Mouse (Mus musculus) intestine, postnatal 0 days (tissue): ENCODE measurements at regions not wholly inside any gene's neighbourhood (a gene's known extent, or its start where the extent isn't known, plus 50 kb on each side); places are given as distances from the start of the nearest gene placed in this dataset.

Experiments used
- ATAC-seq: fragments of 200-750 bp; cut with Nextera tagmentation; 2 replicates; pipeline ENCODE4 v1.8.0; 2017; ENCODE audit warnings: mild to moderate bottlenecking, moderate TSS enrichment, moderate library complexity
- H3K27ac ChIP-seq: fragments of 300-500 bp; sonication (generic); 2 replicates; pipeline ENCODE4 v1.5.1; 2014; ENCODE audit warnings: mild to moderate bottlenecking, low read depth, low read length, moderate library complexity
- H3K27me3 ChIP-seq: fragments of 300-500 bp; sonication (generic); replicated peaks from 2 replicates; pipeline ENCODE4 v1.6.1; 2014; ENCODE audit warnings: low read length, mixed read lengths; ENCODE audit not compliant: control insufficient read depth, insufficient read depth
- H3K36me3 ChIP-seq: fragments of 300-500 bp; sonication (generic); 2 replicates; pipeline ENCODE4 v1.6.1; 2014; ENCODE audit warnings: mild to moderate bottlenecking, moderate library complexity; ENCODE audit not compliant: control insufficient read depth, insufficient read depth
- H3K4me1 ChIP-seq: fragments of 300-500 bp; sonication (generic); replicated peaks from 2 replicates; pipeline ENCODE4 v1.6.1; 2014; ENCODE audit warnings: antibody characterized with exemption, low read length, mixed read lengths; ENCODE audit not compliant: control insufficient read depth, insufficient read depth
- H3K4me2 ChIP-seq: fragments of 300-500 bp; sonication (generic); replicated peaks from 2 replicates; pipeline ENCODE4 v1.6.1; 2014; ENCODE audit warnings: low read depth, mild to moderate bottlenecking, moderate library complexity
- H3K4me3 ChIP-seq: fragments of 300-500 bp; sonication (generic); 2 replicates; pipeline ENCODE4 v1.5.1; 2014; ENCODE audit warnings: low read depth, low read length
- H3K9ac ChIP-seq: fragments of 300-500 bp; sonication (generic); 2 replicates; pipeline ENCODE4 v1.6.1; 2014; ENCODE audit warnings: mild to moderate bottlenecking, low read depth, low read length
- H3K9me3 ChIP-seq: fragments of 300-500 bp; sonication (generic); 2 replicates; pipeline ENCODE4 v1.6.1; 2016; ENCODE audit warnings: mixed run types; ENCODE audit not compliant: control insufficient read depth
- CTCF ChIP-seq: sonication (generic); IDR thresholded peaks from 2 replicates; pipeline ENCODE4 v1.5.1; 2016; ENCODE audit warnings: low read depth, mild to moderate bottlenecking, control low read depth, antibody characterized with exemption, moderate library complexity
- WGBS: fragments of 180-500 bp; shearing (Covaris S2); extraction: QIAGEN DNeasy Blood & Tissue Kit; methylation state at CpG from one replicate; pipeline ENCODE4 v1.1.7; 2014; 5-methylcytosine and 5-hydroxymethylcytosine counted together

- Histone ChIP-seq H3K4me1 (no peaks in the 10 kb centered on the region), H3K9ac (no peak overlapping the region), H3K9me3 (no peaks in the 10 kb centered on the region), H3K4me3 (no peak overlapping the region), H3K36me3 (no peaks in the 10 kb centered on the region), H3K27ac (no peak overlapping the region), H3K4me2 (no peak overlapping the region), H3K27me3 (no peaks in the 10 kb centered on the region)
- TF ChIP-seq CTCF: no peak
- ATAC-seq: no peak
- WGBS: 90% methylated on average over 24 of the region's 24 CpGs
These were observed 950.0 kb downstream of the Adgrl3 start for GRCm38 (mm10) chr5:81969685-81970524.

GRCm38 (mm10) chr5:81970525-81971011, 950.6 kb downstream of the Adgrl3 start:
- TF ChIP-seq CTCF: no peak

GRCm38 (mm10) chr5:81976515-81976914, 956.6 kb downstream of the Adgrl3 start:
- no peaks in the 10 kb centered on the region for H3K4me1 ChIP-seq
- no peak for TF ChIP-seq CTCF
- H3K9ac ChIP-seq: no peak overlapping the region
- no peak overlapping the region for H3K4me3 ChIP-seq
- no peaks in the 10 kb centered on the region for H3K27me3 ChIP-seq
- H3K27ac ChIP-seq: no peak overlapping the region
- no peaks in the 10 kb centered on the region for H3K36me3 ChIP-seq
- no peaks in the 10 kb centered on the region for H3K9me3 ChIP-seq
- ATAC-seq: no peak
- no peak overlapping the region for H3K4me2 ChIP-seq
- over 99% methylated on average over 3 of the region's 3 CpGs for WGBS

More at GRCm38 (mm10) chr5:81970525-81971011, 950.6 kb downstream of the Adgrl3 start:
- Histone ChIP-seq H3K4me3 (no peak overlapping the region), H3K36me3 (no peaks in the 10 kb centered on the region), H3K4me1 (no peaks in the 10 kb centered on the region), H3K9ac (no peak overlapping the region), H3K4me2 (no peak overlapping the region), H3K27me3 (no peaks in the 10 kb centered on the region), H3K27ac (no peak overlapping the region), H3K9me3 (no peaks in the 10 kb centered on the region)
- WGBS: 88% methylated on average over 8 of the region's 8 CpGs
- no peak for ATAC-seq

GRCm38 (mm10) chr5:81983351-81983750, 963.4 kb downstream of the Adgrl3 start:
- no peak overlapping the region for H3K4me3 ChIP-seq
- no peak overlapping the region for H3K9ac ChIP-seq
- no peak overlapping the region for H3K4me2 ChIP-seq
- H3K27me3 ChIP-seq: no peaks in the 10 kb centered on the region
- H3K4me1 ChIP-seq: no peaks in the 10 kb centered on the region
- no peaks in the 10 kb centered on the region for H3K9me3 ChIP-seq
- H3K27ac ChIP-seq: no peak overlapping the region
- ATAC-seq: no peak
- WGBS: 73% methylated on average over 4 of the region's 4 CpGs
- no peak for TF ChIP-seq CTCF
- no peaks in the 10 kb centered on the region for H3K36me3 ChIP-seq

- no peak for ATAC-seq
- H3K4me1 ChIP-seq: no peaks in the 10 kb centered on the region
- H3K36me3 ChIP-seq: no peaks in the 10 kb centered on the region
- no peak overlapping the region for H3K4me2 ChIP-seq
- H3K27me3 ChIP-seq: no peaks in the 10 kb centered on the region
- no peak overlapping the region for H3K9ac ChIP-seq
- H3K27ac ChIP-seq: no peak overlapping the region
- TF ChIP-seq CTCF: no peak
- WGBS: 52% methylated on average over 6 of the region's 6 CpGs
- H3K9me3 ChIP-seq: no peaks in the 10 kb centered on the region
- H3K4me3 ChIP-seq: no peak overlapping the region
These were observed 968.1 kb downstream of the Adgrl3 start for GRCm38 (mm10) chr5:81988069-81988468.

- TF ChIP-seq CTCF: no peak
- Histone ChIP-seq H3K9me3 (no peaks in the 10 kb centered on the region), H3K36me3 (no peaks in the 10 kb centered on the region), H3K4me3 (no peak overlapping the region), H3K4me1 (no peaks in the 10 kb centered on the region), H3K27ac (no peak overlapping the region), H3K27me3 (no peaks in the 10 kb centered on the region), H3K4me2 (no peak overlapping the region), H3K9ac (no peak overlapping the region)
- WGBS: 87% methylated on average over 2 of the region's 2 CpGs
- no peak for ATAC-seq
These were observed 988.0 kb downstream of the Adgrl3 start for GRCm38 (mm10) chr5:82007955-82008354.
